Mouse (Mus musculus) Patski (cell line): ENCODE results near the gene Pias4. TPM values are rescaled to one million over a fixed set of nuclear protein-coding genes. Genes with fewer than 3 reads are reported as not detected.
"Not testable (repeated sequence)": the region's sequence is repeated elsewhere in the genome, so short reads cannot be mapped to it uniquely, and the experiment has no call there.

Experiments
- ATAC-seq: fragments of 100-300 bp; one replicate; pipeline ENCODE4 v1.8.0; 2021
- CTCF ChIA-PET: fragments of 350-600 bp; sonication (Branson Sonifier 250); formaldehyde crosslinking; loops from one replicate; lab custom pipeline; 2022; ENCODE audit warnings: inconsistent platforms; lab: Charles Lee
- POLR2A ChIA-PET: fragments of 350-600 bp; sonication (Branson Sonifier 250); formaldehyde crosslinking; loops from one replicate; lab custom pipeline; 2022; ENCODE audit warnings: antibody characterized with exemption, inconsistent platforms; lab: Charles Lee
- DNase-seq: peaks from one replicate; pipeline ENCODE4 v3.0.0-alpha.2; 2011; ENCODE audit warnings: low read depth, low spot score
- H3K27me3 ChIP-seq: fragments of 371-371 bp; one replicate; pipeline ENCODE4 v1.5.1; 2021
- CTCF ChIP-seq: fragments of 100-300 bp; IDR thresholded peaks from one replicate; pipeline ENCODE4 v1.5.1; 2021
- in situ Hi-C: fragments of 300-500 bp; cut with MboI; formaldehyde crosslinking; loops from 3 replicates; pipeline ENCODE4 v1.11.1; 2018; ENCODE audit warnings: low pct_unique_long_range_greater_than_20kb, mixed read lengths
- polyA plus RNA-seq: library from polyadenylated mRNA; unstranded; gene quantifications from one replicate; pipeline ENCODE4 v1.2.3, GENCODE M21; 2021

The Pias4 gene
- polyA plus RNA-seq, 1 experiment from 2014 or later, result 33.9 TPM

GRCm38 (mm10) chr10:81191342-81191982 is 23.7 kb upstream of the Pias4 start:
- H3K27me3 ChIP-seq, result no peaks in the 10 kb centered on the region
- no peak for ATAC-seq
- no peak for DNase-seq
- ChIA-PET POLR2A (interaction anchor here (1.2 to 1.8 kb wide), 2 partner anchors 13 to 40 kb away, joined by 4 to 6 read pairs; partner anchors contain the start of gene Atcay), CTCF (interaction anchor here (4.4 kb wide), 1 partner anchor 26 kb away, joined by 23 read pairs; no protein-coding TSS in a partner anchor)
- TF ChIP-seq CTCF, result no peak
- in situ Hi-C loops, result no loop called here

GRCm38 (mm10) chr10:81190912-81191321 is 23.2 kb upstream of the Pias4 start:
- CTCF ChIA-PET, result interaction anchor here (4.4 kb wide), 1 partner anchor 26 kb away, joined by 23 read pairs; no protein-coding TSS in a partner anchor
- no peak for DNase-seq
- POLR2A ChIA-PET, result interaction anchor here (1.8 kb wide), 1 partner anchor 13 kb away, joined by 6 read pairs; no protein-coding TSS in a partner anchor
- TF ChIP-seq CTCF, result no peak
- no peak for ATAC-seq
- in situ Hi-C loops, result no loop called here
- H3K27me3 ChIP-seq, result no peaks in the 10 kb centered on the region

DNA sequence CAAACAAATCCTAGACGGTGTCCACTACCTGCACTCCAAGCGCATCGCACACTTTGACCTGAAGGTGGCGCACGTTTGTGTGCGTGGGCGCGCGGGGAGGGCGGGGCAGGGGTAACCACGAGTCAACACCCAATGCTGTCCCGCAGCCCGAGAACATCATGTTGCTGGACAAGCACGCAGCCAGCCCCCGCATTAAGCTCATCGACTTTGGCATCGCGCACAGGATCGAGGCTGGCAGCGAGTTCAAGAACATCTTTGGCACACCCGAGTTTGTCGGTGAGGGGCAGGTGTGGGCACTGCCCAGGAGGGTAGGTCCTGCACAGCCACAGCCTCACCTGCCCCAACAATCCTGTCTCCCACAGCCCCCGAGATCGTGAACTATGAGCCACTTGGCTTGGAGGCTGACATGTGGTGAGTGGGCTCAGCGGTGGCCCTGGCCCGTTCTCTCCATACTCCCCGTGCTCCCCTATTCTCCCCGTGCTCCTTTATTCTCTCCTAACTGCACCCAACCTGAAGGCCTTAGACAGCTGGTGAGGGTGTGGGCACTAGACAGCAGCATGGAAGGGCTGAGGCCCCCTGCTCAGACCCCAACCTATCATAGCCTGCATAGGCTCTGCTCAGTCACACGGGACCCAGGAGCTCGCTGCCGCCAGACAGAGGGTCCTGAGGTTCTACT is 22.7 kb upstream of the Pias4 start:
- H3K27me3 ChIP-seq, result no peaks in the 10 kb centered on the region
- ATAC-seq, result no peak
- POLR2A ChIA-PET, result interaction anchor here (1.1 to 1.8 kb wide), 2 partner anchors 12 to 34 kb away, joined by 5 to 6 read pairs; no protein-coding TSS in a partner anchor
- no peak for DNase-seq
- in situ Hi-C loops, result no loop called here
- no peak for TF ChIP-seq CTCF
- CTCF ChIA-PET, result interaction anchor here (1.3 to 4.4 kb wide), 2 partner anchors 27 to 54 kb away, joined by 3 to 23 read pairs; no protein-coding TSS in a partner anchor

- ATAC-seq (no peak), DNase-seq (no peak)
- ChIA-PET POLR2A (interaction anchor here (0.7 to 1.8 kb wide), 3 partner anchors 12 to 33 kb away, joined by 5 to 11 read pairs (median 6); no protein-coding TSS in a partner anchor), CTCF (interaction anchor here (1.3 kb wide), 1 partner anchor 55 kb away, joined by 3 read pairs; no protein-coding TSS in a partner anchor)
- in situ Hi-C loops, result no loop called here
- no peaks in the 10 kb centered on the region for H3K27me3 ChIP-seq
- no peak for TF ChIP-seq CTCF
Measured at GRCm38 (mm10) chr10:81189821-81190220, 22.1 kb upstream of the Pias4 start.

DNA sequence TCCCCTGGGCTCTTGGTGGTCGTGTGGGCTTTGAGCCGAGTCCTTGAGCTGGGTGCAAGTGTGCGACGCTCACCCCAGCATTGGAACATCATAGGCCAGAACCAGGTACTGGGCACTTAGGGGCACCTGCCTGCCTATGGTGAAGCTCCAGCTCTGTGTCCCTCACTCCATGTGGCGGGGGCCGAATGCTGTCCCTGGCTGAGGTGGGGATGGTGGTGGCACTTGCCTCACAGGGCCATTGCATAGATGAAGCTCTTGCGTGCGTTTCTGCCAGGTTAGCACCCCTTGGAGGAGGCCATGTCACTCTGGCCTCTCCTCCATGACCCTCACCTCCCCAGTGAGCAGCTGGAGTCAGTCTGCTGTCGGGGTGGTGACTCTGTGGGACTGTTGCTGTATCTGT is 19.4 kb upstream of the Pias4 start:
- ChIA-PET CTCF (no interaction called here), POLR2A (interaction anchor here (0.6 kb wide), 1 partner anchor 50 kb away, joined by 5 read pairs; no protein-coding TSS in a partner anchor)
- in situ Hi-C loops, result no loop called here
- no peaks in the 10 kb centered on the region for H3K27me3 ChIP-seq
- no peak for TF ChIP-seq CTCF
- DNase-seq (no peak), ATAC-seq (no peak)

DNA sequence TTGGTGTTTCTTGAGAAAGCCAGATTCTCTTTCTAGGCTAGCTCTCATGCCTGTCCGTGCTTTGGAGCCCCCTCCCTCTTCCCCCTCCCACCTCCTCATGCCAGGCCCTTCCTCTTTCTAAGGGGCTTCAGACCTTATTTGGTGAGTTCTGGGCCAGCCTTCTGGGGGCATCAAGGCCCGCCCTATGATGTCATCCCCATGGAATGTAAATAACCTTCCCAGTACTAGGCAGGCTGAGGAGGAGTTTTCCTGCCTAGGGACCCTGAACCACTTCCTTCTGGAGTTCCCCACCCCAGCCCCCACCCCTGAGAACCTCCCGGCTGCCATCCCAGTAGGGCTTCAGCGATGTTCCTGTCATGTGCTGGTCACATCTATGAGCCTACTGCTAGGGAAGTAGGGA is 17.0 kb upstream of the Pias4 start:
- ATAC-seq, result no peak
- TF ChIP-seq CTCF, result no peak
- no peak for DNase-seq
- no peaks in the 10 kb centered on the region for H3K27me3 ChIP-seq
- POLR2A ChIA-PET, result no interaction called here
- in situ Hi-C loops, result no loop called here
- CTCF ChIA-PET, result interaction anchor here (1.1 kb wide), 1 partner anchor 38 kb away, joined by 4 read pairs; no protein-coding TSS in a partner anchor

DNA sequence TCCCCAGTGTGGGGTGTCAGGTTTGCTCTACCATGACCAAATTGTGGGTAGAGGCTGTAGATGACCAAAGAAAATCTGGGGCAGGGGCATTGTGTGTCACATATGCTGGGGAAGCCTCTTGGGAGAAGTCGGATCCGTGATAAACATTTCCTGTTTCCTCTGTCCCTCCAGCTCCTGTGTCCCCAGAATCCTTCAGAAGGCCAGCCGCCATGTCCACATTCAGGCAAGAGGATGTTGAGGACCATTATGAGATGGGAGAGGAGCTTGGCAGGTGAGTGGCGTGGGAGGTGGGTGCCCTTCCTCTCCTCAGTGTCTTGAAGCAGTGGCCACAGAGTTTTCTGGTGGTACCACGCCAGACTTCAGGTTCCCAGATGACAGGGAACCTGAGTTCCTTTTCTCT is 16.1 kb upstream of the Pias4 start, which contains the start of gene 4930442H23Rik:
TSS of gene 4930442H23Rik (minus strand) at position 45 of the 400 bp plus-strand sequence.
- DNase-seq (no peak), ATAC-seq (no peak)
- no peak for TF ChIP-seq CTCF
- H3K27me3 ChIP-seq, result no peaks in the 10 kb centered on the region
- CTCF ChIA-PET, result interaction anchor here (0.8 kb wide), 1 partner anchor 105 kb away, joined by 3 read pairs; no protein-coding TSS in a partner anchor
- POLR2A ChIA-PET, result interaction anchor here (1.4 kb wide), 1 partner anchor 9 kb away, joined by 6 read pairs; no protein-coding TSS in a partner anchor
- in situ Hi-C loops, result no loop called here

GRCm38 (mm10) chr10:81182336-81183333 is 14.9 kb upstream of the Pias4 start, which contains the start of gene Dapk3:
Gene Dapk3 (plus strand): TSS chr10:81183005.
- POLR2A ChIA-PET, result interaction anchor here (1.4 kb wide), 1 partner anchor 10 kb away, joined by 6 read pairs; no protein-coding TSS in a partner anchor
- DNase-seq, result peak; percentile 99
- in situ Hi-C loops, result no loop called here
- CTCF ChIA-PET, result no interaction called here
- no peak for TF ChIP-seq CTCF
- peak; percentile 80 for ATAC-seq
- H3K27me3 ChIP-seq, result no peaks in the 10 kb centered on the region

DNA sequence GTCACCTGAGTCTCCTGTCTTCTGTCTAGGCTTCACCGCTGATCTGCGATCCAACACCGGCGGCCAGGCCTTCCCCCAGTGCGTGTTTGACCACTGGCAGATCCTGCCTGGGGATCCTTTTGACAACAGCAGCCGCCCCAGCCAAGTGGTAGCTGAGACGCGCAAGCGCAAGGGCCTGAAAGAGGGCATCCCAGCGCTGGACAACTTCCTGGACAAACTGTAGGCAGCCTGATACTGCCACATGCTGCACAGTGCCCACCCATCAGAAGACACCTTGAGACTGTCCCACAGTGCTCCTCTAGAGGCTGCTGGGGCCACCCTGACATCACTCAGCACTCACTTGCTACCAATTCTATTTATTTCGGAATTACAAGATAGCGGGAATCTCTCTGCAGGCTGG is 14.1 kb upstream of the Pias4 start:
- DNase-seq, CTCF ChIA-PET, ATAC-seq, H3K27me3 ChIP-seq, POLR2A ChIA-PET, in situ Hi-C loops: not testable (repeated sequence)
